Mouse (Mus musculus): ENCODE data around the gene Slc16a3.

Slc16a3 gene

GRCm38 (mm10) chr11:120948861-120949851 lies 876 bp downstream of the Slc16a3 start:
- DNase-seq (ENCODE audit: low spot score) = no peak

GRCm38 (mm10) chr11:120949863-120950262 lies 1.6 kb downstream of the Slc16a3 start:
- DNase-seq (ENCODE audit: low spot score) = no peak

- DNase-seq (ENCODE audit: low spot score) = peak; percentile 88
Observed at GRCm38 (mm10) chr11:120950281-120951202, 2.3 kb downstream of the Slc16a3 start.

GRCm38 (mm10) chr11:120951237-120951636 lies 3.0 kb downstream of the Slc16a3 start:
- DNase-seq (ENCODE audit: low spot score) = no peak

- no peak for DNase-seq (ENCODE audit: low spot score)
Observed at GRCm38 (mm10) chr11:120951731-120952730, 3.8 kb downstream of the Slc16a3 start.

- DNase-seq (ENCODE audit: low spot score) = no peak
Observed at GRCm38 (mm10) chr11:120954936-120955335, 6.7 kb downstream of the Slc16a3 start.

- DNase-seq (ENCODE audit: low spot score) = no peak
Observed at GRCm38 (mm10) chr11:120955701-120956100, 7.4 kb downstream of the Slc16a3 start.

GRCm38 (mm10) chr11:120957052-120957451 lies 8.8 kb downstream of the Slc16a3 start:
- DNase-seq (ENCODE audit: low spot score) = no peak

GRCm38 (mm10) chr11:120957731-120958257 lies 9.5 kb downstream of the Slc16a3 start:
- DNase-seq (ENCODE audit: low spot score) = no peak

GRCm38 (mm10) chr11:120959066-120959465 lies 10.8 kb downstream of the Slc16a3 start:
- DNase-seq (ENCODE audit: low spot score) = no peak

GRCm38 (mm10) chr11:120959564-120959963 lies 11.3 kb downstream of the Slc16a3 start:
- no peak for DNase-seq (ENCODE audit: low spot score)

GRCm38 (mm10) chr11:120960248-120960647 lies 12.0 kb downstream of the Slc16a3 start:
- DNase-seq (ENCODE audit: low spot score) = no peak

- DNase-seq (ENCODE audit: low spot score) = no peak
Observed at GRCm38 (mm10) chr11:120961594-120961993, 13.3 kb downstream of the Slc16a3 start.

- no peak for DNase-seq (ENCODE audit: low spot score)
Observed at GRCm38 (mm10) chr11:120962050-120962771, 13.9 kb downstream of the Slc16a3 start.

GRCm38 (mm10) chr11:120962909-120963308 lies 14.6 kb downstream of the Slc16a3 start:
- no peak for DNase-seq (ENCODE audit: low spot score)

- no peak for DNase-seq (ENCODE audit: low spot score)
Observed at GRCm38 (mm10) chr11:120964195-120965157, 16.2 kb downstream of the Slc16a3 start.

- DNase-seq (ENCODE audit: low spot score) = no peak
Observed at GRCm38 (mm10) chr11:120965587-120965986, 17.3 kb downstream of the Slc16a3 start.

- no peak for DNase-seq (ENCODE audit: low spot score)
Observed at GRCm38 (mm10) chr11:120969742-120970141, 21.5 kb downstream of the Slc16a3 start.

GRCm38 (mm10) chr11:120971237-120971636 lies 23.0 kb downstream of the Slc16a3 start:
- DNase-seq (ENCODE audit: low spot score) = no peak
